Mouse (Mus musculus) lung, postnatal 0 days (tissue): ENCODE measurements at regions not wholly inside any gene's neighbourhood (a gene's known extent, or its start where the extent isn't known, plus 50 kb on each side); places are given as distances from the start of the nearest gene placed in this dataset.

Experiments used
- ATAC-seq: fragments of 200-750 bp; cut with Nextera tagmentation; 2 replicates; pipeline ENCODE4 v1.8.0; 2017; ENCODE audit warnings: moderate library complexity
- DNase-seq: peaks from one replicate; pipeline ENCODE4 v3.0.0-alpha.2; 2016; ENCODE audit warnings: low spot score
- H3K27ac ChIP-seq: fragments of 300-500 bp; sonication (generic); 2 replicates; pipeline ENCODE4 v1.5.1; 2014; ENCODE audit warnings: antibody characterized with exemption, mild to moderate bottlenecking, low read length, mixed read lengths
- H3K27me3 ChIP-seq: fragments of 300-500 bp; sonication (generic); replicated peaks from 2 replicates; pipeline ENCODE4 v1.6.1; 2014; ENCODE audit warnings: low read length, mixed read lengths; ENCODE audit not compliant: insufficient read depth
- H3K36me3 ChIP-seq: fragments of 300-500 bp; sonication (generic); 2 replicates; pipeline ENCODE4 v1.6.1; 2014; ENCODE audit warnings: low read length, mixed read lengths; ENCODE audit not compliant: insufficient read depth
- H3K4me1 ChIP-seq: fragments of 300-500 bp; sonication (generic); 2 replicates; pipeline ENCODE4 v1.6.1; 2014; ENCODE audit warnings: antibody characterized with exemption, low read depth, low read length, mixed read lengths; ENCODE audit not compliant: insufficient read depth
- H3K4me2 ChIP-seq: fragments of 300-500 bp; sonication (generic); replicated peaks from 2 replicates; pipeline ENCODE4 v1.6.1; 2014; ENCODE audit warnings: low read depth, mild to moderate bottlenecking, low read length, moderate library complexity, mixed read lengths
- H3K4me3 ChIP-seq: fragments of 300-500 bp; sonication (generic); 2 replicates; pipeline ENCODE4 v1.5.1; 2014; ENCODE audit warnings: low read depth, low read length
- H3K9ac ChIP-seq: fragments of 300-500 bp; sonication (generic); replicated peaks from 2 replicates; pipeline ENCODE4 v1.6.1; 2014; ENCODE audit warnings: low read depth, mild to moderate bottlenecking
- H3K9me3 ChIP-seq: fragments of 300-500 bp; sonication (generic); 2 replicates; pipeline ENCODE4 v1.6.1; 2016; ENCODE audit warnings: low read length, mixed read lengths
- CTCF ChIP-seq: IDR thresholded peaks from 2 replicates; pipeline ENCODE4 v1.5.1; 2016; ENCODE audit warnings: antibody characterized with exemption, mild to moderate bottlenecking
- EP300 ChIP-seq: IDR thresholded peaks from 2 replicates; pipeline ENCODE4 v1.6.1; 2016; ENCODE audit warnings: antibody characterized with exemption, mild to moderate bottlenecking, control low read depth
- WGBS: fragments of 180-500 bp; shearing (Covaris S2); extraction: QIAGEN DNeasy Blood & Tissue Kit; methylation state at CpG from one replicate; pipeline ENCODE4 v1.1.7; 2014; 5-methylcytosine and 5-hydroxymethylcytosine counted together

DNA sequence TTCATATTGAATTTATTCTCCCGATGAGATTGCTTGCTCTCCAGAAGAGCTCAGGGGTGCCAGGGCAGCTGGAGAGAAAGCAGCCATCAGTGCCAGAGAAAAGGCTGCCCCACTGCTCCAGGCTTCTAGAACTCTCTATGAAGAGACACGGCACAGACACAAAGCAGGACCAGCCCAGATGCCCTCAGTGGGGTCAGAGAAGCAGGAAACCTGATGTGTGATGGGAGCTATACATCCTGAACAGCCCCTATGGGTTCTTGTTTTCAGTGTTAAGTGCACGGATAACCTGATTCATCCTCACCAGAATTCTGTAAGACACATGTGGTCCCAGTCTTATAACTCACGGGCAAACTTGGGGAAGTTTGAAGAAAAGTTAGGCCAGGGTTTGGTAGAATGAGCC, 145.0 kb upstream of the Dynlrb2 start:
- ATAC-seq (no peak), DNase-seq (no peak)
- no peak overlapping the region for H3K9ac ChIP-seq
- H3K36me3 ChIP-seq: no peaks in the 10 kb centered on the region
- no peak overlapping the region for H3K4me2 ChIP-seq
- H3K27me3 ChIP-seq: no peaks in the 10 kb centered on the region
- WGBS: 81% methylated on average over 4 of the region's 4 CpGs
- TF ChIP-seq CTCF (no peak), EP300 (no peak)
- H3K4me1 ChIP-seq: no peaks in the 10 kb centered on the region
- H3K27ac ChIP-seq: no peak overlapping the region
- no peaks in the 10 kb centered on the region for H3K9me3 ChIP-seq
- no peak overlapping the region for H3K4me3 ChIP-seq

DNA sequence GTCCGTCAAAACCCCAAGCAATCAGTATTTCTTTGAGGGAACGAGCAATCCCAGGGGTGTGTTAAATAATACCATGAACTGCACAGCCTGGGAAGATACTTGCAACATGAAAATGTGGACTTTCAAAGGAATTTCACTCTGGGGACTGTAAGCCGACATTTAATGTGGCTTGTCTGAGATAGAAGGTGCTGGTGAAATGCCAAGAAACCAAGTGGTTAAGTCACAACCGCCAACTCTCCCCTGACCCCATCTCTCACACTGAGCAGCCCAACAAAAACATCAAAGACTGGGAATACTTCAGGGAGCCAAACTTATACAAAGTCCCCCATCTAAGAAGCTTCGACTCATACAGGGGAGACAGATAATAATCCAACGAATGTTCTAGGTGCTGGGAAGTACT, 150.0 kb upstream of the Dynlrb2 start:
- 43% methylated on average over 6 of the region's 6 CpGs for WGBS
- Histone ChIP-seq H3K27me3 (no peaks in the 10 kb centered on the region), H3K36me3 (no peaks in the 10 kb centered on the region), H3K4me3 (no peak overlapping the region), H3K4me1 (no peaks in the 10 kb centered on the region), H3K27ac (no peak overlapping the region), H3K4me2 (no peak overlapping the region), H3K9ac (no peak overlapping the region), H3K9me3 (no peaks in the 10 kb centered on the region)
- TF ChIP-seq EP300: no peak
- no peak for TF ChIP-seq CTCF
- DNase-seq (no peak), ATAC-seq (no peak)

DNA sequence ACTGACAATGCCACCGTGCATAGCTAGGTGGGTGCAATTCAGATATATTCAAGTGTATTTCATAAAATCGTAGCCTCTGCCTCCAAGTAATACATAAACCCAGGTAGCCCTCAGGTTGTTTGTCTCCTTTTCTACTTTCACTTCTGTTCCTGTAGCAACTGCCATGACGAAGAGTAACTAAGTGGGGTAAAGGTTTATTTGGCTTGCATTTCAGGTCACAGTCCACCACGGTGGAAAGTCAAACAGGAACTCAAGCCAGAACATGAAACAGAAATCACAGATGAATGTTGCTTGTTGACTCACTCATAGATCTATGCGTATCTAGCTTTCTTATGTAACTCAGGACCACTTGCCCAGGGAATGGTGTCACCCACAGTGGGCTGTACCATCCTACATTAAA, 150.9 kb upstream of the Dynlrb2 start:
- H3K4me3 ChIP-seq: no peak overlapping the region
- 78% methylated on average over 5 of the region's 5 CpGs for WGBS

DNA sequence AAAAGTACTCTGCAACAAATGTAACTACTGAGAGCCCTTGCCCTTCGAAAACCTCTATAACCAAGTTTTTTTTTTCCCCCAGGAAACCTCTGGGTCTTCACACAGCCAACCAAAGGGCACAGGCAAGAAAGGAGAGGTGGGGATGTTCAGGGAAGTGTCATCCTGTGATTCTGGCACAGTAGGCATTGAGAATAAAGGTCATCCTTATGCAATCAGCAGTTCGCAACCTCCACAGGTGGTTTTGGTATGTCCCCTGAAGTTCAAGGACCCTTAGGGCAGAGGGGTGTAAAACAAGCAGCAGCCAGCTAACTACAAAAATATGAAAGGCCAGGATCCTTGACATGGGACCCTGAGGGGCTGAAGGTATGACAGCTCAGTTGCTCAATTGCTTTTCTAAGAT, 152.1 kb upstream of the Dynlrb2 start:
- no peaks in the 10 kb centered on the region for H3K27me3 ChIP-seq
- H3K4me1 ChIP-seq: no peaks in the 10 kb centered on the region
- TF ChIP-seq EP300 (no peak), CTCF (no peak)
- no peak overlapping the region for H3K9ac ChIP-seq
- H3K4me3 ChIP-seq: no peak overlapping the region
- WGBS: 85% methylated on average over 2 of the region's 2 CpGs
- H3K4me2 ChIP-seq: no peak overlapping the region
- no peaks in the 10 kb centered on the region for H3K9me3 ChIP-seq
- H3K36me3 ChIP-seq: no peaks in the 10 kb centered on the region
- DNase-seq: no peak
- no peak for ATAC-seq
- no peak overlapping the region for H3K27ac ChIP-seq

More for the DNA sequence above, 150.9 kb upstream of the Dynlrb2 start:
- DNase-seq: no peak
- Histone ChIP-seq H3K9me3 (no peaks in the 10 kb centered on the region), H3K4me1 (no peaks in the 10 kb centered on the region), H3K4me2 (no peak overlapping the region), H3K27me3 (no peaks in the 10 kb centered on the region), H3K9ac (no peak overlapping the region), H3K27ac (no peak overlapping the region), H3K36me3 (no peaks in the 10 kb centered on the region)
- no peak for TF ChIP-seq EP300
- TF ChIP-seq CTCF: no peak
- no peak for ATAC-seq

DNA sequence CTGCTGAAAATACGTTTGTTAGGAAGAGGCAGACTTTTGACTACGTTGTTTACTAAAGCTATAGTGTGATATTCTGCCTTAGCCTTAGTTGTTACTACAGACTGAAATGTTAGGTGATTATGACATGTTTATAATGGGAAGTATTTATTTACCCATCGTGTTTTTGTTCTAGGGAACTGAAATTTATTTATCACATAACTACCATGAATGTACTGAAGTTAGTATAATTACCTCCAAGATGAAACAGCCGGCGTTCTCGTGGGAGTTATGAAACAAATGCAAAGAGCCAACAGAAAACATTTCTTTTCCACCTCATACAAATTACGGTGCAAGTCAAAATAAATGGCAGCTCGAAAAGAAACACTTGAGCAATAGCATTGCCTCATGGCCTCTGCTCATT, 155.8 kb upstream of the Dynlrb2 start:
- Histone ChIP-seq H3K27me3 (no peaks in the 10 kb centered on the region), H3K4me2 (no peak overlapping the region), H3K9me3 (no peaks in the 10 kb centered on the region), H3K9ac (no peak overlapping the region), H3K4me1 (no peaks in the 10 kb centered on the region), H3K4me3 (no peak overlapping the region), H3K27ac (no peak overlapping the region), H3K36me3 (no peaks in the 10 kb centered on the region)
- 51% methylated on average over 8 of the region's 8 CpGs for WGBS
- TF ChIP-seq EP300: peak; percentile 11; the same call in 1 of the 2 replicates
- TF ChIP-seq CTCF: no peak
- DNase-seq: peak; percentile 78
- peak; percentile 35 for ATAC-seq

DNA sequence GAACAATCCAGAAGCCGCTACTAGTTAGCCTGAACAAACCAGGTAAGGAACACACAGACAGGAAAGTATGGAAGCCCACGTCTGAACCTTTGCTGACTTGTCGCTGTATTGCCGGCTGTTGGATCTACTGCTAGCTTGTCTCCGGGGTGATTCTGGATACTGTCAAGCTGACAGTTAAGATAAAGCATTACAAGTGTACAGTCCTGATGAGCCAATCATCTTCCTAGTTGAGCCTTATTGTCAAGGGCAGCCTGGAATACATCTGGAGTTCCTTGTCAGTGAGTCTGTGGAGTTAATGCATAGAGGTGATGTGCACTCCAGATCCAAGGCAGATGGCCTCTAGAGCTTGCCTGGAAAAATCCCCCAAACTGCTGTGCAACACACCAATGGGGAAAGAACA, 157.8 kb upstream of the Dynlrb2 start:
- Histone ChIP-seq H3K36me3 (no peaks in the 10 kb centered on the region), H3K9ac (no peak overlapping the region), H3K27me3 (no peaks in the 10 kb centered on the region), H3K27ac (no peak overlapping the region), H3K4me3 (no peak overlapping the region), H3K4me2 (no peak overlapping the region), H3K9me3 (no peaks in the 10 kb centered on the region), H3K4me1 (no peaks in the 10 kb centered on the region)
- WGBS: 82% methylated on average over 5 of the region's 5 CpGs
- ATAC-seq (no peak), DNase-seq (no peak)
- no peak for TF ChIP-seq CTCF
- no peak for TF ChIP-seq EP300

DNA sequence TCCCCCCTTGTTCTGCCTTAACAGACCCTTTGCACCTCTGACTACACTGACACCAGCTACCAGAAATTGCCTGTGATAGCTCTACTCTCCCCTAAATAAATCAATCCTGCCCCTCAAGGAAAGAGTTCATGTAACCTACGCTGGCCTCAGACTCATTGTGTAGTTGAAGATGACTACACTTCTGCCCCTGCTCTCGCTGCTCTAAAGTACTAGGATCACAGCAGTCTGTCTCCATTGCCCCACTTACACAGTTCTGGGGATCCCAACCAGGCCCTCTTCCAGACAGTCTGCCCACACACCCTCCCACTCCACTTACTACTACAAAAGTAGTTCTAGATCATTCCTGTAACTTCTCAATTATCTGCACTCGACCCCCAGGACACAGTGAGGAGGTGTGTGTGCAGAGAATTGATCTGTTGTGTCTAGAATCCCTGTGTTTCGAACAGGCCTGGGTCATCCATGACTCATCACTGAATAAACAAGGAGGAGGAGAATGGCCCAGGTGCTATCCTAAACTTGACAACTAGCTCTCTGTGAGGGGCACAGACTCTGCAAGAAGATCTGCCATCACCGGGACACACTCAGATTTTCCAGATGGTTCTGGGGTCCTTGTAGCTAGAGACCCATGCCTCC, 160.1 kb upstream of the Dynlrb2 start:
- Histone ChIP-seq H3K4me2 (no peak overlapping the region), H3K27ac (no peak overlapping the region), H3K27me3 (no peaks in the 10 kb centered on the region), H3K4me1 (no peaks in the 10 kb centered on the region), H3K36me3 (no peaks in the 10 kb centered on the region), H3K4me3 (no peak overlapping the region), H3K9me3 (no peaks in the 10 kb centered on the region), H3K9ac (no peak overlapping the region)
- ATAC-seq (no peak), DNase-seq (no peak)
- TF ChIP-seq CTCF: no peak
- TF ChIP-seq EP300: no peak
- WGBS: 76% methylated on average over 5 of the region's 5 CpGs
